Mouse (Mus musculus) liver, adult 2 months (tissue): ENCODE measurements around the gene Dnaja2.

ENCODE experiments used
- CTCF ChIP-seq: fragments of 200-500 bp; IDR thresholded peaks from 2 replicates; pipeline ENCODE4 v1.5.1; 2011; ENCODE audit warnings: low read depth, low read length, control low read depth
- POLR2A ChIP-seq: fragments of 200-500 bp; IDR thresholded peaks from 2 replicates; pipeline ENCODE4 v1.6.1; 2011; ENCODE audit warnings: low read length, control low read depth; ENCODE audit not compliant: insufficient read depth; ENCODE audit errors: extremely low read depth

GRCm38 (mm10) chr8:85520586-85520985 lies 34.6 kb downstream of the Dnaja2 start:
- TF ChIP-seq CTCF (no peak), POLR2A (no peak)
